Mouse (Mus musculus) lung, embryonic 16.5 days (tissue): ENCODE measurements around the gene AI837181. TPM values are rescaled to one million over a fixed set of nuclear protein-coding genes. Genes with fewer than 3 reads are reported as not detected.

Experiments used
- ATAC-seq: fragments of 200-750 bp; cut with Nextera tagmentation; 2 replicates; pipeline ENCODE4 v1.8.0; 2017; ENCODE audit warnings: low read depth, mild to moderate bottlenecking, moderate library complexity
- H3K27ac ChIP-seq: fragments of 300-500 bp; sonication (generic); 2 replicates; pipeline ENCODE4 v1.5.1; 2014; ENCODE audit warnings: mild to moderate bottlenecking, control low read depth, low read length
- H3K27me3 ChIP-seq: fragments of 300-500 bp; sonication (generic); 2 replicates; pipeline ENCODE4 v1.6.1; 2014; ENCODE audit warnings: low read depth, low read length, mixed read lengths; ENCODE audit not compliant: control insufficient read depth, insufficient read depth
- H3K36me3 ChIP-seq: fragments of 300-500 bp; sonication (generic); 2 replicates; pipeline ENCODE4 v1.6.1; 2014; ENCODE audit warnings: low read length; ENCODE audit not compliant: control insufficient read depth, insufficient read depth
- H3K4me1 ChIP-seq: fragments of 300-500 bp; sonication (generic); replicated peaks from 2 replicates; pipeline ENCODE4 v1.6.1; 2014; ENCODE audit warnings: low read length, mixed read lengths; ENCODE audit not compliant: control insufficient read depth, insufficient read depth
- H3K4me2 ChIP-seq: fragments of 300-500 bp; sonication (generic); 2 replicates; pipeline ENCODE4 v1.6.1; 2014; ENCODE audit warnings: low read depth, low read length, control low read depth
- H3K4me3 ChIP-seq: fragments of 300-500 bp; sonication (generic); 2 replicates; pipeline ENCODE4 v1.5.1; 2014; ENCODE audit warnings: mild to moderate bottlenecking, low read length, control low read depth
- H3K9ac ChIP-seq: fragments of 300-500 bp; sonication (generic); 2 replicates; pipeline ENCODE4 v1.6.1; 2014; ENCODE audit warnings: low read length, control low read depth
- H3K9me3 ChIP-seq: fragments of 300-500 bp; sonication (generic); 2 replicates; pipeline ENCODE4 v1.6.1; 2016; ENCODE audit warnings: low read length; ENCODE audit not compliant: control insufficient read depth
- WGBS: fragments of 180-500 bp; shearing (Covaris S2); extraction: QIAGEN DNeasy Blood & Tissue Kit; methylation state at CpG from one replicate; pipeline ENCODE4 v1.1.7; 2014; 5-methylcytosine and 5-hydroxymethylcytosine counted together
- polyA plus RNA-seq: library from polyadenylated mRNA; unstranded; fragments of >200 nt; fragmentation: Nextera tagmentation; extraction: Ambion mirVana; gene quantifications from 2 replicates; pipeline ENCODE4 v1.2.1, GENCODE M21; 2015

AI837181 gene
- polyA plus RNA-seq, 1 experiment from 2014 or later, result 28.3 TPM

DNA sequence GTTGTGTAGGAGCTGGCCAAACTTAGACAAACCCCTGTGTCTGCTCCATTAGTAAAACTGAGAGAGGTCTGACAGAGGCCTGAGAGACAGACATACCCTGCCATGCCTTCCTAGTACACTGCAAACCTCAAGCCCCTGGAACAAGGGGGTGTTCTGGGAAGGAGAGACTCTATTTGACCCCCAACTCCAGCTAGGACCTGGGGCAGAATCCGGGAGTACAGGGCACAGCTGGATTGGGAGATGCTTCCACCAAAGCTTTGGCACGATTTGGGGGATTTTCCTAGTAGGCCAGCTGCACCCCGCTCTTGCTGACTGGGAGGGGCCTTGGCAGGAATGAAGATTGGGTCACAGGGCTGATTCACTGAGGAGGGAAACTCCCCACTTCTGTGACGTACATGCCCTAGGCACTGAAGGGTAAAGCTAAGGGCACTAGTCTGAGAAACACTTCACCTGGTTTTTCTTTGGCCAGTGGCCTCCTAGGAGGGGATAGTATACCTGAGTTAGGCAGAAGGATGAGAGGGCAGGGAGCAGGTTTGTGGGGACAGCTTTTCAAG, 7.0 kb downstream of the AI837181 start:
- no peak overlapping the region for H3K27ac ChIP-seq
- no peaks in the 10 kb centered on the region for H3K9me3 ChIP-seq
- H3K9ac ChIP-seq, result no peak overlapping the region
- no peak overlapping the region for H3K4me2 ChIP-seq
- H3K36me3 ChIP-seq, result peaks cover 4% of the 10 kb centered on the region
- ATAC-seq, result no peak
- peaks cover 17% of the 10 kb centered on the region for H3K4me1 ChIP-seq
- WGBS, result 68% methylated on average over 4 of the region's 4 CpGs
- no peak overlapping the region for H3K4me3 ChIP-seq
- H3K27me3 ChIP-seq, result no peaks in the 10 kb centered on the region

DNA sequence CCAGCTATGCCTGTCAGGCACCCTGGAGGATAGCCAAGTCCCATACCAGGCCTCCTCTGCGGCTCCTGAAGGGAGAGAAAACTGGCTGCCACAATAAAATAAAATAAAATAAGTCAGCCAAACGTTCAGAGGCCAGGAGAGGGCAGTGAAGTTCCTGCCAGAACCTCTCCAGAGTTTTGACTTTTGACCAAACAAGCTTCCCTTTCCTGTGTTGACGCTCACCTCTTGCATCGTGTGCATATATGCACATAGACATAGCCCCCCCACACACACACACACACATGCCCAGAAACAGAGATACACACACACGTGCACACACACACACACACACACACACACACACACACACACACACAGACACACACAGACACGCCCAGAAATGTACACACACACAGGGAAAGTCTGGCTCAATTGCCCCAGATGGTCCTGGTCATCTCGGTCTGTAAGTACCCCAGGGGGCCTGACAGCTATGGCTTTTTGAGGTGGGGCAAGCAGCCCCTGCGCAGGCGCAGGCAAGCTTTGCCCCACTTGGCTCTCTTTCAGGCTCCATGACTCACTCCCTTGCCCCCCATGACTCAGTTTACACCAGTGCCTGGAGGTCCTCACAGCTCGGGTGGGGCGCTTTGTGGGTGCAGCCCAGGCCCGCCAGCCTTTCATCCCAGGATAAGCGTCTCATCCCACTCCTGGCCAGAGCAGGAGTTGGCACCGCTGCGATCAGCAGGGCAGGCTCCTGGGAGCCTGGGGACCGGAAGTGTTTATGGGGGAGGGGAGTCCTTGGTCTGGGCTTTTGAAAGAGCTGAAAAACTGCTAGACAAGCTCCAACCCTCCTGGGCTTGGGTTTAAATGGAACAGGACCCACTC, 8.3 kb downstream of the AI837181 start:
- Histone ChIP-seq H3K9ac (peak overlapping the region; percentile 58), H3K4me3 (peak overlapping the region; percentile 39), H3K4me2 (peak overlapping the region; percentile 64), H3K9me3 (no peaks in the 10 kb centered on the region), H3K27ac (peak overlapping the region; percentile 77), H3K36me3 (no peaks in the 10 kb centered on the region), H3K4me1 (peaks cover 17% of the 10 kb centered on the region), H3K27me3 (no peaks in the 10 kb centered on the region)
- 6% methylated on average over 16 of the region's 16 CpGs for WGBS
- ATAC-seq, result peak; percentile 83

DNA sequence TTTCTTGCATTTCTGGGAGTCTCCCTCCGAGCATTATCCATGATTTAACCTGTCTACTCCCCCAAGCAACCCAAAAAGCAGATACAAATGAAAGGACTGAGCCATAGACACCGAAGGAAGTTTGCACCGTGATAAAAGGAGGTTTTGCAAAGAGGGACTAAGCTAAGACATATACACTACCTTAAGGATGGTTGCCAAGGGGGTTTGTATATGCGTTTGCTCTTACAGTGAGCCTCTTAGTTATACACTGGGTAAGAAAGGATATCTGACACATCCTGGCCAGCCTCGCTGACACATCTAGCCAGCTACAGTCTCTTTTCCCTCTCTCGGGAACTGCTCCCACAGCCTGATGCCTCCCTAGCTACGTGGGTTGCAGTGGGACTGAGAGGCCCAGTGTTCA, 9.0 kb downstream of the AI837181 start:
- H3K4me2 ChIP-seq, result peak overlapping the region; percentile 64
- H3K9me3 ChIP-seq, result no peaks in the 10 kb centered on the region
- H3K27me3 ChIP-seq, result no peaks in the 10 kb centered on the region
- WGBS, result 53% methylated on average over 7 of the region's 7 CpGs
- H3K36me3 ChIP-seq, result no peaks in the 10 kb centered on the region
- no peak for ATAC-seq
- peak overlapping the region; percentile 58 for H3K9ac ChIP-seq
- H3K4me1 ChIP-seq, result peaks cover 17% of the 10 kb centered on the region
- peak overlapping the region; percentile 39 for H3K4me3 ChIP-seq
- H3K27ac ChIP-seq, result peak overlapping the region; percentile 77

DNA sequence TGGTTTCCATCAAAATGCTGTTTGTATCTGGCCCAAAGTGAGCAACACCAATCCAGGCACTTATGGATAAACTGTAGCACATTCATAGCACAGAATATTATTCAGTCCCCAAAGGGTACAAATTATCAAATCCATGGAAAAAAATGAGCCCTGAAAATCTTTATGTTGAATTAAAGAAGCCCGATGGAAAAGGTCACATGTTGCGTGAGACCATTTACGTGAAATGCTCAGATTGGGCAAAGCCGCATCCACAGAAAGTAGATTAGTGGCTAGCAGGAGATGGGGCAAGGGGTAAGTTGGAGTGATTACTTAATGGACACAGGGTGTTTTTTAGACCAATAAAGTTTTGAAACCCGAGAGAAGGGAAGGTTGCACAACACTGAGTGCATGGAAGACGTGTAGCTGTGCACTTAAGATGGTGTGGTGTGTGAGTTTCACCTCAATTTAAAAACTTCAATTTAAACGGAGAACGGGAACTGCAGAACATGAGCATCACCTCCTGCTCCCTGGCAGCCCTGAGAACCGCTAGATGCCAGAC, 19.5 kb downstream of the AI837181 start:
- Histone ChIP-seq H3K36me3 (no peaks in the 10 kb centered on the region), H3K4me2 (no peak overlapping the region), H3K4me3 (no peak overlapping the region), H3K27ac (no peak overlapping the region), H3K9me3 (peaks cover 5% of the 10 kb centered on the region; the same call in 1 of the 2 replicates), H3K4me1 (peaks cover 19% of the 10 kb centered on the region), H3K27me3 (peaks cover 29% of the 10 kb centered on the region), H3K9ac (no peak overlapping the region)
- WGBS, result 51% methylated on average over 9 of the region's 9 CpGs
- ATAC-seq, result no peak

GRCm38 (mm10) chr19:5444954-5445353, 20.0 kb downstream of the AI837181 start:
- Histone ChIP-seq H3K4me3 (no peak overlapping the region), H3K9me3 (peaks cover 5% of the 10 kb centered on the region; the same call in 1 of the 2 replicates), H3K36me3 (no peaks in the 10 kb centered on the region), H3K27ac (no peak overlapping the region), H3K4me2 (no peak overlapping the region), H3K9ac (0 out of 2 replicates have a peak overlapping the region, but pooled peaks have one; percentile 31), H3K27me3 (peaks cover 31% of the 10 kb centered on the region), H3K4me1 (peaks cover 19% of the 10 kb centered on the region)
- 30% methylated on average over 7 of the region's 7 CpGs for WGBS
- ATAC-seq, result 0 out of 2 replicates have a peak, but pooled peaks have one; percentile 34

- Histone ChIP-seq H3K27me3 (peaks cover 36% of the 10 kb centered on the region), H3K4me1 (peaks cover 19% of the 10 kb centered on the region)
- WGBS, result 85% methylated on average over 5 of the region's 5 CpGs
These were observed 20.8 kb downstream of the AI837181 start for GRCm38 (mm10) chr19:5445747-5446146.

GRCm38 (mm10) chr19:5447515-5448353, 22.8 kb downstream of the AI837181 start, which contains the start of gene Fosl1:
Gene Fosl1 (plus strand): TSS chr19:5447547.
- Histone ChIP-seq H3K4me3 (peak within 1 kb of the TSS; percentile 64), H3K9me3 (no peaks in the 10 kb centered on the region), H3K4me2 (peak within 1 kb of the TSS; percentile 97), H3K36me3 (no peaks in the 10 kb centered on the region), H3K4me1 (peaks cover 19% of the 10 kb centered on the region), H3K9ac (peak within 1 kb of the TSS; percentile 55), H3K27me3 (peaks cover 36% of the 10 kb centered on the region), H3K27ac (no peak within 1 kb of the TSS)
- ATAC-seq, result peak; percentile 39
- under 1% methylated on average over 70 of the region's 70 CpGs for WGBS

More at GRCm38 (mm10) chr19:5445747-5446146, 20.8 kb downstream of the AI837181 start:
- no peak overlapping the region for H3K9ac ChIP-seq
- H3K36me3 ChIP-seq, result no peaks in the 10 kb centered on the region
- no peak for ATAC-seq
- H3K4me3 ChIP-seq, result no peak overlapping the region
- no peaks in the 10 kb centered on the region for H3K9me3 ChIP-seq
- no peak overlapping the region for H3K4me2 ChIP-seq
- no peak overlapping the region for H3K27ac ChIP-seq

DNA sequence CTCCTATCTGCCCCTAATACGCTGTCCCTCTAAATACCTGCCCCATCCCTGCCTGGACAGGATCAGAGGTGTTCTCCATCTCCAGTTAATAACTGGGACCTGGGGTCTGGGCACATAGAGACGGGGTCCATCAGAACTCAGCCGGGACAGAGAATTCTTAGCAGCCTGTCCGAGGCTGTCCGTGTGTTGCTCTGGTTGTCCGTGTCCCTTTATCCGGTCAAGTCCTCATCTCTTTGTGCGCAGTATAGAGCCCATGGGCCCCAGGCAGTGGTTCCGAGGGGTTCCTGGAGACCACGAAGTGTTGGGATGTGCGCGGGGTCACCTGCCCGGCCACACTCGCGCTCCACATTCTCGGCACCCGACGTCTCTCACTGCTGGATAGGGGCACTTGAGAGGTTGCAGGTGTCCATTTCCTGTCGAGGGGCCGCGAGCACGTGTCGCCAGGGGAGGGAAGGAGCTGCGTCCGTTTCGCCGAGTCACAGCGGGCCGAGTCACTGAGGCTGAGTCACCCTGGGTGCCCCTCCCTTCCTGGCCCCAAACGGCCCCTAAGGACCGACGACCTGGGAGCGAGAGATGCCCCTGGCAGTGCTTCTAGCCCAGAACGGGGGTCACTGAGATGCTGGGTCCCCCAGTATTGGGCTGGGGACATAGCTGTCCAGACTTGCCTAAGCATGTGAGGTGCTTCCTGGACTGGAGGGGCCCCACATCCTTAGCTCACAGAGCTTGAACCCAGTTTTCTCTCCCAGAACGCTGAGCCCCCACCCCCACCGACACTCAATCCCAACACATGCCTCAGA, 23.6 kb downstream of the AI837181 start:
- Histone ChIP-seq H3K36me3 (no peaks in the 10 kb centered on the region), H3K27ac (no peak overlapping the region), H3K27me3 (peaks cover 36% of the 10 kb centered on the region), H3K9ac (peak overlapping the region; percentile 55; the same call in 1 of the 2 replicates), H3K4me1 (peaks cover 19% of the 10 kb centered on the region), H3K4me2 (peak overlapping the region; percentile 97), H3K9me3 (no peaks in the 10 kb centered on the region), H3K4me3 (peak overlapping the region; percentile 64)
- WGBS, result 3% methylated on average over 36 of the region's 36 CpGs
- 0 out of 2 replicates have a peak, but pooled peaks have one; percentile 8 for ATAC-seq
